Mouse (Mus musculus) heart, embryonic 11.5 days (tissue): ENCODE measurements around the gene Oard1. TPM values are rescaled to one million over a fixed set of nuclear protein-coding genes. Genes with fewer than 3 reads are reported as not detected.

Experiments used
- ATAC-seq: fragments of 200-750 bp; cut with Nextera tagmentation; replicated peaks from 2 replicates; pipeline ENCODE4 v1.8.0; 2017; ENCODE audit warnings: moderate library complexity; ENCODE audit not compliant: insufficient number of reproducible peaks, low FRiP score, low TSS enrichment
- H3K27ac ChIP-seq: fragments of 300-500 bp; sonication (generic); 2 replicates; pipeline ENCODE4 v1.5.1; 2014; ENCODE audit warnings: mild to moderate bottlenecking, low read depth, low read length
- H3K27me3 ChIP-seq: fragments of 300-500 bp; sonication (generic); 2 replicates; pipeline ENCODE4 v1.6.1; 2014; ENCODE audit warnings: mild to moderate bottlenecking, low read length, mixed read lengths; ENCODE audit not compliant: control insufficient read depth, insufficient read depth
- H3K36me3 ChIP-seq: fragments of 300-500 bp; sonication (generic); 2 replicates; pipeline ENCODE4 v1.6.1; 2014; ENCODE audit warnings: mild to moderate bottlenecking, low read length, moderate library complexity, mixed read lengths; ENCODE audit not compliant: control insufficient read depth, insufficient read depth
- H3K4me1 ChIP-seq: fragments of 300-500 bp; sonication (generic); 2 replicates; pipeline ENCODE4 v1.6.1; 2014; ENCODE audit warnings: low read length; ENCODE audit not compliant: control insufficient read depth, insufficient read depth
- H3K4me2 ChIP-seq: fragments of 300-500 bp; sonication (generic); 2 replicates; pipeline ENCODE4 v1.6.1; 2014; ENCODE audit warnings: mild to moderate bottlenecking, moderate library complexity
- H3K4me3 ChIP-seq: fragments of 300-500 bp; sonication (generic); 2 replicates; pipeline ENCODE4 v1.5.1; 2014; ENCODE audit warnings: low read depth, low read length
- H3K9ac ChIP-seq: fragments of 300-500 bp; sonication (generic); 2 replicates; pipeline ENCODE4 v1.6.1; 2014; ENCODE audit warnings: mild to moderate bottlenecking, low read depth, low read length, moderate library complexity
- H3K9me3 ChIP-seq: fragments of 300-500 bp; sonication (generic); replicated peaks from 2 replicates; pipeline ENCODE4 v1.6.1; 2016; ENCODE audit warnings: low read length; ENCODE audit not compliant: control insufficient read depth
- WGBS: fragments of 180-500 bp; shearing (Covaris S2); extraction: QIAGEN DNeasy Blood & Tissue Kit; methylation state at CpG from one replicate; pipeline ENCODE4 v1.1.7; 2014; ENCODE audit not compliant: insufficient replicate concordance; 5-methylcytosine and 5-hydroxymethylcytosine counted together
- polyA plus RNA-seq: library from polyadenylated mRNA; unstranded; fragments of >200 nt; fragmentation: Nextera tagmentation; extraction: Ambion mirVana; gene quantifications from 2 replicates; pipeline ENCODE4 v1.2.1, GENCODE M21; 2014

Oard1 gene
- polyA plus RNA-seq, 1 experiment from 2014 or later, result 48.0 TPM

DNA sequence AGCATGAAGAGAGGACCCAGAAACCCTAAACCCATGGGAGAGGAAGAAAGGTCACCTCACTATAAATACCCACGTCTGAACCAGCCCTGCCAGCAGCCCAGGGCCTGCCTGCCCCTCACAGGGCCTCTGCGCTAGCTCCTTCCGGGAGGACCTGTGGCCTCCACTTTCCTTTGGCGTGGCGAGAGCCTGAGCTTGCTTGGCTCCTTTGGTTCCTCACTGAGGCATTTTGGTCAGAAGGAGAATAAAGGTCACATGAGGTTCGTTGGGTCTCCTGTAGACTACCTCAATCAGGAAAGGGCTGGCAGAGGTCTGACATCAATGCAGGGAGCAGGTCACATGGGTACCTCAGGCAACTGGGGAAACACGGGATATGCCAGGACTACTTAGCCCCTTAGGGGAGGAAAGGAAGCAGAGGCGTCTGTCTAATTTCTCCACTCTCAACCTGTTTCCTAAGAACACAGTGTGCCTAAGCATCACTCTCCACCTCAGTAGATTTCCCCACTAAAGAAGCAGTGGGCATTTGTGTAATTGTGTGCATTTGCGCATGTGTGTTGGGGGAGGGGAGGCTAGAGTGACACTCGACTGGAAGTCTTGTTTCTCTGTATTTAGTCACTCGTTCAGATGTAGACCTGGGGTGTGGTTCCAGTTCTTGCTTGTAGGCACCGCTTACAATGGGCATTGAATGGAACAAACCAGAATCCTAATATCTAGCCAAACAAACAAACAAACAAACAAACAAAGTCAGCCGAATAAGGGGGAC is 17.4 kb downstream of the Oard1 start:
- WGBS, result 47% methylated on average over 13 of the region's 13 CpGs
- no peaks in the 10 kb centered on the region for H3K9me3 ChIP-seq
- H3K4me1 ChIP-seq, result peaks cover 43% of the 10 kb centered on the region
- H3K27ac ChIP-seq, result peak overlapping the region; percentile 54
- peaks cover 9% of the 10 kb centered on the region for H3K36me3 ChIP-seq
- H3K4me3 ChIP-seq, result no peak overlapping the region
- H3K9ac ChIP-seq, result 0 out of 2 replicates have a peak overlapping the region, but pooled peaks have one; percentile 3
- no peaks in the 10 kb centered on the region for H3K27me3 ChIP-seq
- ATAC-seq, result no peak
- H3K4me2 ChIP-seq, result peak overlapping the region; percentile 34

DNA sequence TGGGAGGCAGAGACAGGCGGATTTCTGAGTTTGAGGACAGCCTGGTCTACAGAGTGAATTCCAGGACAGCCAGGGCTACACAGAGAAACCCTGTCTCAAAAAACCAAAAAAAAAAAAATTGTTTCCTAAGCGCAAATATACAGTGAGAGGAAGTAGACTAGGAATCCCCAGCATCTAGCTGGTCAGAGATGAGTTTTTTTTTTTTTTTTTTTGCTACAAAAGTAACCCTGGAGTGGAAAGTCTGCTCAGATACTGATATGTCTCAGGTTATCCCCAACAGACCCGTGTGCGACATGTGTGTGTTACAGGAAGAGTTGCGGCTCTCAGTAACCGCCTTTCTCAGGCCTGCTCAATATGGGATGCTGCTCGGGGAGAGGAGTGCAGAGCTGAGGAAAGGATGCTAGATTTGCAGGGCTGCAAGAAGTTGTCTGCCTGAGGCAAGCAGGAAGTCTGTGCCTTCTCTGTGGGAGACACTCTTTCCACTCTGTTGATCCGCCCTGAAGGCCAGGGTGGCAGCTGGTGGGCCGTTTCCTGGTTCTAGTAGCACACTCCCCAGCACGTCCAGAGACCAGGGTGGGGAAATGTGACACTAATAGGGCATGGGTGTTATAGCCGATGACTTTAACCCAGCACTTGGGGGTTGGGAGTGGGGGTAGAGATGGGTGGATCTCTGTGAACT is 18.2 kb downstream of the Oard1 start:
- peaks cover 3% of the 10 kb centered on the region for H3K36me3 ChIP-seq
- peak overlapping the region; percentile 50; the same call in 1 of the 2 replicates for H3K9ac ChIP-seq
- WGBS, result 52% methylated on average over 11 of the region's 11 CpGs
- no peak overlapping the region for H3K4me3 ChIP-seq
- no peak overlapping the region; the same call in 1 of the 2 replicates for H3K4me2 ChIP-seq
- H3K4me1 ChIP-seq, result peaks cover 47% of the 10 kb centered on the region
- no peaks in the 10 kb centered on the region for H3K27me3 ChIP-seq
- no peaks in the 10 kb centered on the region for H3K9me3 ChIP-seq
- ATAC-seq, result 0 out of 2 replicates have a peak, but pooled peaks have one; percentile 15
- peak overlapping the region; percentile 62 for H3K27ac ChIP-seq

- H3K36me3 ChIP-seq, result no peaks in the 10 kb centered on the region
- H3K9ac ChIP-seq, result peak overlapping the region; percentile 79
- H3K4me2 ChIP-seq, result peak overlapping the region; percentile 81
- H3K4me3 ChIP-seq, result peak overlapping the region; percentile 56
- ATAC-seq, result no peak
- no peaks in the 10 kb centered on the region for H3K9me3 ChIP-seq
- H3K27me3 ChIP-seq, result no peaks in the 10 kb centered on the region
- WGBS, result 20% methylated on average over 5 of the region's 5 CpGs
- peak overlapping the region; percentile 98 for H3K27ac ChIP-seq
- H3K4me1 ChIP-seq, result peaks cover 47% of the 10 kb centered on the region
Measured at GRCm38 (mm10) chr17:48430394-48430793, 20.6 kb downstream of the Oard1 start.

- 53% methylated on average over 5 of the region's 5 CpGs for WGBS
- H3K27me3 ChIP-seq, result no peaks in the 10 kb centered on the region
- no peaks in the 10 kb centered on the region for H3K36me3 ChIP-seq
- peak overlapping the region; percentile 98 for H3K27ac ChIP-seq
- peak overlapping the region; percentile 56 for H3K4me3 ChIP-seq
- peak overlapping the region; percentile 79 for H3K9ac ChIP-seq
- ATAC-seq, result no peak
- peak overlapping the region; percentile 81 for H3K4me2 ChIP-seq
- H3K4me1 ChIP-seq, result peaks cover 45% of the 10 kb centered on the region
- H3K9me3 ChIP-seq, result no peaks in the 10 kb centered on the region
Measured at GRCm38 (mm10) chr17:48431054-48431453, 21.2 kb downstream of the Oard1 start.

- H3K4me1 ChIP-seq, result peaks cover 45% of the 10 kb centered on the region
- H3K27ac ChIP-seq, result peak within 1 kb of the TSS; percentile 98
Measured at GRCm38 (mm10) chr17:48432158-48432980, 22.6 kb downstream of the Oard1 start, which contains the start of gene Apobec2. Apobec2 (minus strand) TSS chr17:48432930.

GRCm38 (mm10) chr17:48433006-48433655 is 23.3 kb downstream of the Oard1 start:
- Histone ChIP-seq H3K9me3 (no peaks in the 10 kb centered on the region), H3K4me1 (peaks cover 50% of the 10 kb centered on the region), H3K36me3 (no peaks in the 10 kb centered on the region), H3K27ac (peak overlapping the region; percentile 98), H3K4me2 (peak overlapping the region; percentile 81), H3K27me3 (no peaks in the 10 kb centered on the region), H3K4me3 (no peak overlapping the region), H3K9ac (no peak overlapping the region)
- WGBS, result 66% methylated on average over 20 of the region's 20 CpGs
- ATAC-seq, result no peak

More at GRCm38 (mm10) chr17:48432158-48432980, 22.6 kb downstream of the Oard1 start, which contains the start of gene Apobec2:
- Histone ChIP-seq H3K4me3 (peak within 1 kb of the TSS; percentile 56), H3K9me3 (no peaks in the 10 kb centered on the region), H3K4me2 (peak within 1 kb of the TSS; percentile 81), H3K36me3 (no peaks in the 10 kb centered on the region), H3K9ac (peak within 1 kb of the TSS; percentile 79), H3K27me3 (no peaks in the 10 kb centered on the region)
- 19% methylated on average over 16 of the region's 16 CpGs for WGBS
- peak; percentile 59; the same call in 1 of the 2 replicates for ATAC-seq

- Histone ChIP-seq H3K4me1 (peaks cover 44% of the 10 kb centered on the region), H3K4me3 (no peak overlapping the region), H3K27me3 (no peaks in the 10 kb centered on the region), H3K27ac (no peak overlapping the region), H3K4me2 (no peak overlapping the region), H3K9me3 (no peaks in the 10 kb centered on the region), H3K9ac (no peak overlapping the region), H3K36me3 (no peaks in the 10 kb centered on the region)
- no peak for ATAC-seq
- 45% methylated on average over 6 of the region's 6 CpGs for WGBS
Measured at GRCm38 (mm10) chr17:48433689-48434330, 24.0 kb downstream of the Oard1 start.
